Mouse (Mus musculus) olfactory bulb, adult 2 months (tissue): ENCODE data around the gene Gabbr2.

Experiments used
- CTCF ChIP-seq: fragments of 200-500 bp; IDR thresholded peaks from 2 replicates; pipeline ENCODE4 v1.5.1; 2012; ENCODE audit warnings: low read depth, mild to moderate bottlenecking, low read length, moderate library complexity; ENCODE audit not compliant: insufficient read depth
- POLR2A ChIP-seq: fragments of 200-500 bp; IDR thresholded peaks from 2 replicates; pipeline ENCODE4 v1.6.1; 2012; ENCODE audit warnings: mild to moderate bottlenecking, low read depth, low read length, moderate library complexity; ENCODE audit not compliant: insufficient read depth

- no peak for TF ChIP-seq CTCF
- TF ChIP-seq POLR2A: no peak
Measured at GRCm38 (mm10) chr4:47028791-47029190, 37.1 kb upstream of the Gabbr2 start.
